Mouse (Mus musculus): ENCODE measurements around the gene Olfr498. TPM values are rescaled to one million over a fixed set of nuclear protein-coding genes. Genes with fewer than 3 reads are reported as not detected.

Gene Olfr498
- not detected for total RNA-seq (2021)

GRCm38 (mm10) chr7:108465026-108465425 lies at the start of gene Olfr498:
Olfr498 (plus strand) TSS chr7:108465326.
- intact Hi-C loops (cut with DNase I): no loop called here
- DNase-seq (ENCODE audit: extremely low spot score in 1 of 2, low spot score in 2 of 2): no peak

- DNase-seq (ENCODE audit: extremely low spot score in 1 of 2, low spot score in 2 of 2): no peak
- intact Hi-C loops (cut with DNase I): no loop called here
These were observed 45.0 kb upstream of the Olfr498 start, which contains the start of gene Olfr497 for GRCm38 (mm10) chr7:108420121-108420520. Olfr497 (plus strand) TSS chr7:108420421.

Other genes starting within 250 kb of the Olfr498 start
- not detected for gene Olfr488, start 207.0 kb upstream of the Olfr498 start, total RNA-seq (2021)
- gene Olfr490, start 176.4 kb upstream of the Olfr498 start, total RNA-seq (2021): not detected
- not detected for gene Olfr491, start 151.9 kb upstream of the Olfr498 start, total RNA-seq (2021)
- not detected for gene Olfr492, start 141.7 kb upstream of the Olfr498 start, total RNA-seq (2021)
- gene Olfr493, start 118.3 kb upstream of the Olfr498 start, total RNA-seq (2021): not detected
- not detected for gene Olfr494, start 100.0 kb upstream of the Olfr498 start, total RNA-seq (2021)
- gene Olfr495, start 72.2 kb upstream of the Olfr498 start, total RNA-seq (2021): not detected
- gene Olfr497, start 44.9 kb upstream of the Olfr498 start, total RNA-seq (2021): not detected
- gene Olfr502, start 59.7 kb downstream of the Olfr498 start, total RNA-seq (2021): not detected
- not detected for gene Olfr503, start 79.2 kb downstream of the Olfr498 start, total RNA-seq (2021)
- gene Olfr504, start 100.5 kb downstream of the Olfr498 start, total RNA-seq (2021): not detected
- gene Olfr506, start 145.5 kb downstream of the Olfr498 start, total RNA-seq (2021): not detected
- not detected for gene Olfr507, start 156.5 kb downstream of the Olfr498 start, total RNA-seq (2021)
- not detected for gene Olfr508, start 164.7 kb downstream of the Olfr498 start, total RNA-seq (2021)
- not detected for gene Olfr509, start 186.6 kb downstream of the Olfr498 start, total RNA-seq (2021)
- gene Olfr510, start 201.1 kb downstream of the Olfr498 start, total RNA-seq (2021): not detected
- gene Olfr512, start 248.0 kb downstream of the Olfr498 start, total RNA-seq (2021): not detected